Mouse (Mus musculus): Measurements from ENCODE around the gene Islr2. TPM values are rescaled to one million over a fixed set of nuclear protein-coding genes. Genes with fewer than 3 reads are reported as not detected.

The Islr2 gene
- polyA plus RNA-seq, 1 experiment from 2014 or later, result 0.13 TPM

GRCm38 (mm10) chr9:58202676-58203453 lies 1.3 kb downstream of the Islr2 start:
- no peak for DNase-seq (ENCODE audit: low spot score)
- Histone ChIP-seq H3K4me2 (ENCODE audit: low read length) (no peak overlapping the region), H3K9me3 (replicated peaks; ENCODE audit: low read length) (no peaks in the 10 kb centered on the region), H3K9ac (ENCODE audit: low read depth, low read length) (no peak overlapping the region), H3K4me1 (replicated peaks; ENCODE audit: insufficient read depth, low read length) (peaks cover 9% of the 10 kb centered on the region), H3K27ac (no peak overlapping the region), H3K4me3 (replicated peaks; ENCODE audit: low read depth, low read length) (no peak overlapping the region), H3K36me3 (ENCODE audit: insufficient read depth, low read length) (no peaks in the 10 kb centered on the region), H3K27me3 (ENCODE audit: insufficient read depth, low read length) (peaks cover 58% of the 10 kb centered on the region)
- TF ChIP-seq CTCF (IDR thresholded peaks at IDR 0.05; ENCODE audit: low read depth), result no peak
- no peak for ATAC-seq (replicated peaks; ENCODE audit: low FRiP score, low read depth)
- 12% methylated on average over 14 of the region's 14 CpGs for WGBS

GRCm38 (mm10) chr9:58201861-58202549 lies 2.1 kb downstream of the Islr2 start:
- H3K36me3 ChIP-seq (ENCODE audit: insufficient read depth, low read length), result no peaks in the 10 kb centered on the region
- no peaks in the 10 kb centered on the region for H3K9me3 ChIP-seq (replicated peaks; ENCODE audit: low read length)
- peak overlapping the region; percentile 31; the same call in 1 of the 2 replicates for H3K4me2 ChIP-seq (ENCODE audit: low read length)
- H3K27ac ChIP-seq, result no peak overlapping the region
- H3K9ac ChIP-seq (ENCODE audit: low read depth, low read length), result no peak overlapping the region
- peaks cover 16% of the 10 kb centered on the region for H3K4me1 ChIP-seq (replicated peaks; ENCODE audit: insufficient read depth, low read length)
- DNase-seq (ENCODE audit: low spot score) (no peak), ATAC-seq (replicated peaks; ENCODE audit: low FRiP score, low read depth) (no peak)
- TF ChIP-seq CTCF (IDR thresholded peaks at IDR 0.05; ENCODE audit: low read depth), result no peak
- H3K4me3 ChIP-seq (replicated peaks; ENCODE audit: low read depth, low read length), result 0 out of 2 replicates have a peak overlapping the region, but pooled peaks have one; percentile 4
- 1% methylated on average over 37 of the region's 37 CpGs for WGBS
- peaks cover 66% of the 10 kb centered on the region for H3K27me3 ChIP-seq (ENCODE audit: insufficient read depth, low read length)

GRCm38 (mm10) chr9:58201091-58201842 lies 2.9 kb downstream of the Islr2 start:
- DNase-seq (ENCODE audit: low spot score), result no peak
- Histone ChIP-seq H3K4me1 (replicated peaks; ENCODE audit: insufficient read depth, low read length) (peaks cover 16% of the 10 kb centered on the region), H3K4me3 (replicated peaks; ENCODE audit: low read depth, low read length) (no peak overlapping the region), H3K36me3 (ENCODE audit: insufficient read depth, low read length) (no peaks in the 10 kb centered on the region), H3K4me2 (ENCODE audit: low read length) (peak overlapping the region; percentile 31; the same call in 1 of the 2 replicates), H3K9me3 (replicated peaks; ENCODE audit: low read length) (no peaks in the 10 kb centered on the region), H3K9ac (ENCODE audit: low read depth, low read length) (no peak overlapping the region), H3K27ac (no peak overlapping the region), H3K27me3 (ENCODE audit: insufficient read depth, low read length) (peaks cover 73% of the 10 kb centered on the region)
- ATAC-seq (replicated peaks; ENCODE audit: low FRiP score, low read depth), result no peak
- TF ChIP-seq CTCF (IDR thresholded peaks at IDR 0.05; ENCODE audit: low read depth), result no peak
- 5% methylated on average over 24 of the region's 24 CpGs for WGBS

GRCm38 (mm10) chr9:58200270-58201090 lies 3.6 kb downstream of the Islr2 start:
- no peak for TF ChIP-seq CTCF (IDR thresholded peaks at IDR 0.05; ENCODE audit: low read depth)
- Histone ChIP-seq H3K4me2 (ENCODE audit: low read length) (no peak overlapping the region), H3K27me3 (ENCODE audit: insufficient read depth, low read length) (peaks cover 80% of the 10 kb centered on the region), H3K4me3 (replicated peaks; ENCODE audit: low read depth, low read length) (no peak overlapping the region), H3K27ac (no peak overlapping the region), H3K9me3 (replicated peaks; ENCODE audit: low read length) (no peaks in the 10 kb centered on the region), H3K36me3 (ENCODE audit: insufficient read depth, low read length) (no peaks in the 10 kb centered on the region), H3K9ac (ENCODE audit: low read depth, low read length) (no peak overlapping the region), H3K4me1 (replicated peaks; ENCODE audit: insufficient read depth, low read length) (peaks cover 16% of the 10 kb centered on the region)
- no peak for DNase-seq (ENCODE audit: low spot score)
- WGBS, result 12% methylated on average over 11 of the region's 11 CpGs
- ATAC-seq (replicated peaks; ENCODE audit: low FRiP score, low read depth), result no peak

GRCm38 (mm10) chr9:58199381-58200269 lies 4.5 kb downstream of the Islr2 start:
- no peaks in the 10 kb centered on the region for H3K9me3 ChIP-seq (replicated peaks; ENCODE audit: low read length)
- no peaks in the 10 kb centered on the region for H3K36me3 ChIP-seq (ENCODE audit: insufficient read depth, low read length)
- TF ChIP-seq CTCF (IDR thresholded peaks at IDR 0.05; ENCODE audit: low read depth), result no peak
- WGBS, result 4% methylated on average over 41 of the region's 41 CpGs
- peaks cover 16% of the 10 kb centered on the region for H3K4me1 ChIP-seq (replicated peaks; ENCODE audit: insufficient read depth, low read length)
- ATAC-seq (replicated peaks; ENCODE audit: low FRiP score, low read depth), result no peak
- no peak overlapping the region for H3K9ac ChIP-seq (ENCODE audit: low read depth, low read length)
- peak overlapping the region; percentile 8 for H3K4me2 ChIP-seq (ENCODE audit: low read length)
- no peak overlapping the region for H3K4me3 ChIP-seq (replicated peaks; ENCODE audit: low read depth, low read length)
- peak; percentile 48 for DNase-seq (ENCODE audit: low spot score)
- no peak overlapping the region for H3K27ac ChIP-seq
- H3K27me3 ChIP-seq (ENCODE audit: insufficient read depth, low read length), result peaks cover 86% of the 10 kb centered on the region
